ENCODE assay signal across 9 mouse cellular contexts in the genomic region with DNA sequence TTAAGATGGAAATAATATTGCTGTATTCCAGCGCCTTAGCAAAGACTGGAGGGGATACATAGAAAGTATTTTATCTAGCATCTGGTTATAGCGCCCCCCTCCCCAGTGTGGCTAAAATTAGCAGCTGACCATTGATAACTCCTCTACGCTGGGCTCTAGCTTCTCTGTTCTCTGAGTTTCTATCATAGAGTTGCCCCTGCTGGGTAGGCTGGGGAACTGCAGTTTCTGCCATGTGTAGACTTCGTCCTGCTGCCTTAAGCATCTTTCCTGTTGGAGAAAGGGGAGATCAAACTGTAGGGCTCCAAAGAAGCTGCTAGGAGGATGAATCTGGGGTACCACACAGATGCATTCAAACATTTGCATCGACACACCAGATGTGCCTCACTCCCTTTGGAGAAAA.
DNase-seq lines count a peak whose midpoint lies in the region; ATAC-seq and TF ChIP-seq lines count a peak whose summit lies in the region.
"Had no signal": no experiment of that assay in that cellular context is flagged by ENCODE, and none has a peak within 500 bp of the region (broad histone marks: within the 10 kb centered on the region; RNA-seq: fewer than 3 reads in every experiment).

No protein-coding gene starts in this region.

- H3K9ac ChIP-seq in hindbrain, embryonic 14.5 days, result no peak overlapping the region
- no peak overlapping the region for H3K9ac ChIP-seq in hindbrain, embryonic 13.5 days
- H3K9ac ChIP-seq in midbrain, postnatal 0 days (replicated peaks; ENCODE audit: low read length, poor library complexity, severe bottlenecking), result no peak overlapping the region

- H3K4me1 ChIP-seq in hindbrain, embryonic 14.5 days (replicated peaks; ENCODE audit: control insufficient read depth, insufficient read depth, low read length), result 0 out of 2 replicates have a peak, but pooled peaks cover 4% of the 10 kb centered on the region
- peaks cover 7% of the 10 kb centered on the region; the same call in 1 of the 2 replicates for H3K4me1 ChIP-seq in hindbrain, embryonic 13.5 days (replicated peaks)
- H3K4me1 ChIP-seq in midbrain, postnatal 0 days (ENCODE audit: insufficient read depth, low read length), result no peaks in the 10 kb centered on the region
- 0 out of 2 replicates have a peak, but pooled peaks cover 5% of the 10 kb centered on the region for H3K4me1 ChIP-seq in midbrain, embryonic 10.5 days

- H3K4me3 ChIP-seq in hindbrain, embryonic 14.5 days (replicated peaks; ENCODE audit: low read length), result no peak overlapping the region
- no peak overlapping the region for H3K4me3 ChIP-seq in hindbrain, embryonic 13.5 days
- no peak overlapping the region for H3K4me3 ChIP-seq in midbrain, postnatal 0 days (ENCODE audit: low read depth, low read length)
- H3K4me3 ChIP-seq in midbrain, embryonic 10.5 days, result no peak overlapping the region

- H3K36me3 ChIP-seq in hindbrain, embryonic 14.5 days (replicated peaks; ENCODE audit: control insufficient read depth, insufficient read depth), result no peaks in the 10 kb centered on the region
- no peaks in the 10 kb centered on the region for H3K36me3 ChIP-seq in hindbrain, embryonic 13.5 days
- H3K36me3 ChIP-seq in midbrain, postnatal 0 days (ENCODE audit: insufficient read depth, low read length), result no peaks in the 10 kb centered on the region
- H3K36me3 ChIP-seq in midbrain, embryonic 10.5 days, result no peaks in the 10 kb centered on the region
- no peaks in the 10 kb centered on the region for H3K36me3 ChIP-seq in splenic B cell, adult 2 months (ENCODE audit: control insufficient read depth, insufficient read depth, low read length, poor library complexity, severe bottlenecking)

- H3K4me2 ChIP-seq in hindbrain, embryonic 14.5 days (replicated peaks), result no peak overlapping the region
- no peak overlapping the region for H3K4me2 ChIP-seq in hindbrain, embryonic 13.5 days
- no peak overlapping the region for H3K4me2 ChIP-seq in midbrain, postnatal 0 days (ENCODE audit: low read depth, low read length, poor library complexity, severe bottlenecking)

- 44% methylated on average over 5 of the region's 5 CpGs for WGBS in hindbrain, embryonic 14.5 days
- WGBS in hindbrain, embryonic 13.5 days, result 49% methylated on average over 5 of the region's 5 CpGs
- 44% methylated on average over 5 of the region's 5 CpGs for WGBS in midbrain, postnatal 0 days
- WGBS in midbrain, embryonic 10.5 days, result 42% methylated on average over 5 of the region's 5 CpGs

- DNase-seq in hindbrain, embryonic 14.5 days (ENCODE audit: low spot score), result peak; percentile 32
- peak; percentile 72 for DNase-seq in midbrain, postnatal 0 days (ENCODE audit: low spot score)
- DNase-seq in midbrain, embryonic 10.5 days (ENCODE audit: low spot score), result no peak
- peak; percentile 4 for DNase-seq in splenic B cell, adult 2 months (ENCODE audit: low read depth, low spot score)
- DNase-seq in gastrocnemius, postnatal 25 days, result no peak
- DNase-seq: cerebellum, adult 8-10 months; heart, postnatal 36 days had no signal

- H3K27me3 ChIP-seq in hindbrain, embryonic 14.5 days (ENCODE audit: control insufficient read depth, insufficient read depth, low read length), result no peaks in the 10 kb centered on the region
- H3K27me3 ChIP-seq in hindbrain, embryonic 13.5 days, result peaks cover 10% of the 10 kb centered on the region; the same call in 1 of the 2 replicates
- no peaks in the 10 kb centered on the region for H3K27me3 ChIP-seq in midbrain, postnatal 0 days (ENCODE audit: insufficient read depth, low read length)
- peaks cover 8% of the 10 kb centered on the region; the same call in 1 of the 2 replicates for H3K27me3 ChIP-seq in midbrain, embryonic 10.5 days (ENCODE audit: low read depth, poor library complexity, severe bottlenecking)
- no peaks in the 10 kb centered on the region for H3K27me3 ChIP-seq in splenic B cell, adult 2 months (ENCODE audit: control insufficient read depth, insufficient read depth, low read length, poor library complexity, severe bottlenecking)

- ATAC-seq in hindbrain, embryonic 14.5 days (ENCODE audit: low FRiP score), result no peak
- ATAC-seq in hindbrain, embryonic 13.5 days (ENCODE audit: low FRiP score), result no peak
- ATAC-seq in midbrain, postnatal 0 days (ENCODE audit: low FRiP score), result no peak
- 0 out of 2 replicates have a peak, but pooled peaks have one; percentile 42 for ATAC-seq in common myeloid progenitor, adult 5-6 weeks (replicated peaks; ENCODE audit: low read depth, poor library complexity, severe bottlenecking)

- H3K9me3 ChIP-seq in hindbrain, embryonic 14.5 days (ENCODE audit: control insufficient read depth, low read length), result no peaks in the 10 kb centered on the region
- no peaks in the 10 kb centered on the region for H3K9me3 ChIP-seq in hindbrain, embryonic 13.5 days
- no peaks in the 10 kb centered on the region for H3K9me3 ChIP-seq in midbrain, postnatal 0 days (ENCODE audit: low read length)
- no peaks in the 10 kb centered on the region for H3K9me3 ChIP-seq in midbrain, embryonic 10.5 days (replicated peaks)

- H3K27ac ChIP-seq in hindbrain, embryonic 14.5 days, result no peak overlapping the region
- no peak overlapping the region for H3K27ac ChIP-seq in hindbrain, embryonic 13.5 days
- H3K27ac ChIP-seq in midbrain, postnatal 0 days (ENCODE audit: low read depth, low read length), result no peak overlapping the region
- no peak overlapping the region for H3K27ac ChIP-seq in midbrain, embryonic 10.5 days (replicated peaks)

- peak; percentile 63 for TF ChIP-seq CTCF in midbrain, postnatal 0 days (IDR thresholded peaks at IDR 0.05)

Comparison
In these comparisons a context has a peak if more than half of its experiments do, and no peak if none do; other contexts are left out.
1. DNase-seq: peak in hindbrain, embryonic 14.5 days (single experiment), midbrain, postnatal 0 days (single experiment) and splenic B cell, adult 2 months (single experiment); none in midbrain, embryonic 10.5 days (single experiment) and gastrocnemius, postnatal 25 days (single experiment).